Mouse (Mus musculus): ENCODE measurements around the gene Szt2. TPM values are rescaled to one million over a fixed set of nuclear protein-coding genes. Genes with fewer than 3 reads are reported as not detected.
A peak's percentile ranks its signal among the peaks of the same experiment; 100 is the strongest.

Szt2 gene
- 1 to 10 TPM; 6.0 to 9.0 TPM for total RNA-seq (2021)
- long read RNA-seq, experiment 1, partial matches to known transcripts, result 1 of 1 reads
- long read RNA-seq, experiment 1, other reads (novel, unspliced or antisense), result 0 of 1 reads
- long read RNA-seq, experiment 2, partial matches to known transcripts, result 2 of 3 reads
- long read RNA-seq, experiment 2, other reads (novel, unspliced or antisense), result 1 of 3 reads

DNA sequence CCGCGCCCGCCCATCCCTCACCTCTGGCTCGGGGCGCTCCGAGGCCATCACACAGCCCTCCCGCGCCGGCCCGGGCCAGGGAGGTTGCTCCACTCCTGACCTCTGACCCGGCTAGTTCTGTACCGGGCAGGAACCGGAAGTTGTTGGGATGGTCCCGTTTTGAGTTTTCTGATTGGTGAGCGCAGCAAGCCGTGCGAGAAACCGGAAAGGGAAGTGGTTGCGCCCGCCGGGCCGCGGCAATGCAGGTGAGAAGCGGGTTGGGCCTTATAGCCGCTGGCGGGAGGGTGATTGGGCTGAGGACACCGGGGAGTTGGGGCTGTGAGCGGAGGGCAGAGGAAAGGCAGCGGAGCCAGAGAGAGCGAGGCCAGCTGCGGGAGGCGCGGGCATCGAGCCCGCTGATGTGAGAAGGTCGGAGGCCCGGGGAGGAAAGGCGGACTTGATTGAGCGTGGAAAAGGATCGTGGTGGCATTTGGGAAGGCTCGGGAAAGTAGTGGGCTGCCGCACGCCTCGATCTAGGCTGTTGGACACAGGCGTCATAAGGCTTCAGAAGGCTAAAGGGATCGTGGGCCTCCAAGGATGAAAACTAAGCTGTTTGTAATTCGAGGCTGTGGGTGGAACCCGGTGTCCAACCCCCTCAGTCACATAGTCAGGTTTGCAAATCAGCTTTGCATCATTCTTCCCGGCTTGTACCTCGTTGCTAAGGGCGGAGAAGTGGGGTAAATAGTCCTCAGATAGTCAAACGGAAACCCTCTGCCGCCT, at the start of gene Szt2, which contains the start of gene Med8:
Gene Szt2 (minus strand): TSS at position 132 of the 759 bp plus-strand sequence.
Gene Med8 (plus strand): TSS at position 196 of the 759 bp plus-strand sequence.
- H3K4me3 ChIP-seq, result peak within 1 kb of the TSS; percentile 98
- TF ChIP-seq CTCF (IDR thresholded peaks at IDR 0.05), result no peak
- DNase-seq, result peak; percentile 94
- peak within 1 kb of the TSS; percentile 94 for H3K27ac ChIP-seq
- intact Hi-C loops (cut with DNase I), result no loop called here

DNA sequence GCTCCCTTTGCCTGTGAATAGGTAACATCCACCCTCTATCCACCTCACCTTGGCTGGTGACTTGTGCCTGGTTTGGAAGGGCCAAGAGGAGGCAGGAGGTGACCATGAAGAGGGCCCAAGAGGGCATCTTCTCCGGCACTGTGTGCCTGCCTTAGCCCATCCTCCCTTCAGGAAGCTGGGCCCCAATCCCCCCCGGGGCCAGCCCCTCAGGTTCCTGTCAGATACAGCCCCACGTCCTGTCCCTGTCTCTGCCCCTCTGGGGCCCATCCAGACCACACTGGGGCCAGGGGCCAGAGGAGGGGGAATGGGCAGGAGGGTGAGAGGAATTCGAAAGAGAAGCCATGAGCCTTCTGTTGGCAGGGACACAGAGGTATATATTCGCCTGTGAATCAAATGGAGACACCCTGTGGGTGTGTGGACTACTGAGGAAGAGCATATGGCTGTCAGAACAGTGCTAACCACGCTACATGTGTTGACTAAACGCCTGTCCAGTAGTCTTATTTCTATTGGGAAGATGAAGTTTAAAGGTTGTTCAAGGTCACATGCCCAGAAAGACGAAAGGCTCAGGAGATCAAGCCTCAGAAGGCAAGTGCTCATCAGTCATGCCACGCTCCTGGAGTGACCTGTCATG, 48.4 kb upstream of the Szt2 start, which contains the start of gene Mpl:
Gene Mpl (minus strand): TSS at position 169 of the 631 bp plus-strand sequence.
- intact Hi-C loops (cut with DNase I), result no loop called here
- DNase-seq, result no peak
- H3K4me3 ChIP-seq, result no peak within 1 kb of the TSS
- no peak for TF ChIP-seq CTCF (IDR thresholded peaks at IDR 0.05)
- no peak within 1 kb of the TSS for H3K27ac ChIP-seq

DNA sequence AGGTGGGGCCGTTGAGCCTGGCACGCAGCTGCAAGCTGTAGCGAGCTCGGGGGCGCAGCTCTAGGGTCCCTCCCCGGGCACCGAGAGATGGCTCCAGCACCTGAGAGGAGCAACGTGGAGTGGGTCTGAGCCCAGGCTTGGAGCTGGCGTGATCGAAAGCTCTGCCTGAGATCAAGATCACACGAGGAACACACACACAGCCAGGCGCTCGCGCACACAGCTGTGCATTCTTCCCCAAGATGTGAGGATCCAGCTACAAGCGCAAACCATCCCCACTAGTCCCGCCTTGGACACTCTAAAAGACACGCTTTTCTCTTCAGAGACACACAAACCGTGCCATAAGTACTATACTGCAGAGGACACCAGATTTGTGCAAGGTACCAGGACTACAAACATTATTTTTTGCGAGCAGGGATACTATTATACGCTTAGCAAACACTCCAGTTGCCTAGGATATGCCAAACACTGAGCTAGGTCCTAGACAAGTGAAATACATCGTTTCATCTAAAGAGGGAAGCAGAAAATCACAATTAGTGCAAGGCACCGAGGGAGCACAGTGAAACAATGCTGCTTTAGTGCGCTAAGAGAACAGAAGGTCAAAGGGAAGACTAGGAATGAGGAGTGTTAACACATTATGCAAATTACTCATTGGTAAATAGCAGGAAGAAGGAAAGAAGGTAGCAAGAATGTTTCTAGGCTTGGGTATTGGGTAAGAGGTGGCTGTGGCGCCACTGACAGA, 37.5 kb upstream of the Szt2 start:
- Histone ChIP-seq H3K4me3 (peak overlapping the region; percentile 70), H3K27ac (peak overlapping the region; percentile 65)
- no peak for TF ChIP-seq CTCF (IDR thresholded peaks at IDR 0.05)
- intact Hi-C loops (cut with DNase I), result no loop called here
- no peak for DNase-seq

DNA sequence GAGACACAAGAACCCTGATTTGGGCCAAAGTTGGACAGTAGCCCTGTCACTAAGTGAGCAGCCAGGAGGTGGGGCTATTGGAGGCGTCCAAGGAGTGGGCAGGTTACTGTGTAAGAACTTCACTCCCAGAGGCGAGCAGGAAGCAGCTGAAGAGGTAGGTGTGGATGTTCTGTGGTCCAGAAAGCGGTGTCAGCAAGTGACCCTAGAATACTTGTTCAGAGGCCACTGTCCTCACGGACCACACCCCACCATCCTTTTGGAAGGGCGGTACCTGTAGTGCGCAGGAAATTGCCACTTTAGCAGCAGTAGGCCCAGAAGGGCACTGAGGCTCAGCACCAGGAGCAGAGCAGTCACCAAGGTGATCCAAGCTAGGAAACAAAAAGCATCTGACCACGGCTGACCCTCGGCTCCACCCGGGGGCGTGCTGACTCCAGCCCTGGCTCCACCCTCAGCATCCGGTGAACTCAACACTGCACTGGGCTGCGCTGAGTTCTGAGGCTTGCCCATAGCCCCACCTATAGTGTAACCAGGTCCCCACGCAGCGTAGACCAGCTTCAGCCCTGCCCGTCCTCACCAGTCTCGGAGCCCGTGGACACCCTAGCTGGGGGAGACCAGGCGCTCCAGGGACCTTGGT, 36.8 kb upstream of the Szt2 start:
- TF ChIP-seq CTCF (IDR thresholded peaks at IDR 0.05), result no peak; the same call in 1 of the 2 replicates
- Histone ChIP-seq H3K27ac (peak overlapping the region; percentile 65), H3K4me3 (peak overlapping the region; percentile 70)
- peak; percentile 70 for DNase-seq
- intact Hi-C loops (cut with DNase I), result no loop called here

DNA sequence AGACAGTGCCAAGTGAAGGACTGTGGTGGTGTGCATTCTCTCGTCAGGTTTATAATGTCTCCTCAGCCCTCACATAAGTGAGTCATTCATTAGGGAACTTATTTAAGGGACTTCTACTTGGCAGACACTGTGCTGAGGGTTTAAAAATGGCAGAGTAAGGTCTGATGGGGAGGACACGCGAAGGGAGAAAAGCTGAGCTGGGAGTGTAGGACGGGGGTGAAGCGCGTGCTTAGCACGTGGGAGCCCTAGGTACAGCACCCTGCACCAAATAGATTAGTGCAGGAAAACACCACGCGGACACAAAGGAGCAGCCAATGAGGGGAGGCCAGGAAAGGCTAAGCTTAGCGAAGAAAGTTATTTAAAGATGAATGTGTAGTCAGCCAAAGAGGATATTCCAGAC, 36.0 kb upstream of the Szt2 start:
- no peak for TF ChIP-seq CTCF (IDR thresholded peaks at IDR 0.05)
- intact Hi-C loops (cut with DNase I), result no loop called here
- DNase-seq, result no peak
- Histone ChIP-seq H3K4me3 (no peak overlapping the region), H3K27ac (peak overlapping the region; percentile 65)

DNA sequence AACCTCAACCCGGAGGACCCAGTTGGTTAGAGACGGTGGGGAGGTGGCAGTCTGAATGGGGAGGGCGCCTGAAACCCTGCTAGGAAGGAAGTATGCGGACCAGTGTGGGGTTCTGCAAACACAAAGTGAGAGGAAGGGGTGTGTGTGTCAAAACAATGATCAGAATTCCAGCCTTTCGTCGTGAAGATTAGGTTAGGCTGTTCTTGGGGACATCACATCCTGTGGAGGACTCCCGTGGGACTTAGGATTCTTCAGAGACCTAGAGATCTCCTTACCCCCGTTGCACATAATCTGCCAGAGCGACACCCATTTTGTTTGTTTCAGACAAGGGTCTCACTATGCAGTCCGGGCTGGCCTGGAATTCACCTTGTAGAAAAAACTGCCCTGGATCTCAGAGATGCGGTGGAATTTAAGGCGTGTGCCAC, 28.8 kb upstream of the Szt2 start:
- Histone ChIP-seq H3K4me3 (peak overlapping the region; percentile 73), H3K27ac (peak overlapping the region; percentile 73; the same call in 1 of the 2 replicates)
- no peak for TF ChIP-seq CTCF (IDR thresholded peaks at IDR 0.05)
- intact Hi-C loops (cut with DNase I), result no loop called here
- no peak for DNase-seq

- TF ChIP-seq CTCF (IDR thresholded peaks at IDR 0.05), result no peak
- Histone ChIP-seq H3K27ac (peak within 1 kb of the TSS; percentile 73), H3K4me3 (peak within 1 kb of the TSS; percentile 73)
- DNase-seq, result peak; percentile 88
- intact Hi-C loops (cut with DNase I), result no loop called here
Observed at GRCm38 (mm10) chr4:118436820-118437603, 27.9 kb upstream of the Szt2 start, which contains the start of gene Cdc20. Cdc20 (minus strand) TSS chr4:118437352.

GRCm38 (mm10) chr4:118432332-118432731, 23.3 kb upstream of the Szt2 start:
- no peak for TF ChIP-seq CTCF (IDR thresholded peaks at IDR 0.05)
- DNase-seq, result no peak
- no peak overlapping the region for H3K27ac ChIP-seq
- H3K4me3 ChIP-seq, result no peak overlapping the region
- intact Hi-C loops (cut with DNase I), result no loop called here

DNA sequence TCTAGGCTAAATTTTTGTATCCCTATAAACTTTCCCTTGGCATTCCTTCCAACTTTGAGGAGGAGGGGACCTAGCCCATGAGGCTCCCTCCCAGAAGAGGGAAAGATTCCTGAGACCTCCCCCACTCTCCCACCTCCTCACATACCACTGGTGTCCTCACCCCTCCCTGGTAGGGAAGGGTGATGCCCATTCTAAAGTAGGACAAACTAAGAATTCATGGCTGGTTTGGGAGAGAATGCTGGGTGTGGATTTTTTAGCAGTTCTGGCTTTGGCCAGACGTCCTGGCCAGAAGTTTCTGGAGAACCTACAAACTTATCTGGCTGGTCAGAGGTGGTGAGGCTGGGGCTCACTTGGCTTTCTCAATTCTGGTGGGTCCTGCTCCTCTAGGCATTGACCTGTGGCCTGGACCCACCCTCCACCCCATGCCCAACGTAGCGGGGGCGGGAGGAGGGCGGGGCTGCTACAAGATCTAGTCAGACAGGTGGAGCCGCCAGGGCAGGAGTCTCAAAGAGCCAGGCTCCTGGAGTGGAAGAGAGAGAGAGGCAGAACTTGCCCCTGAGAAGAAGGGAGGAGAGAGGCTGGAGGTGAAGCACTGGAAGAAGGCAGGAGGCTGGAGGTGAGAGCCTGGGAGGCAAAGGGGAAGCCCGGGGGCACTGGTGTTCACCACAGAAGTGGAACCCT, 20.3 kb upstream of the Szt2 start:
- no peak for DNase-seq
- intact Hi-C loops (cut with DNase I), result loop anchor here (5.0 kb wide), 1 partner anchor 138 kb away; no protein-coding TSS in a partner anchor
- H3K4me3 ChIP-seq, result peak overlapping the region; percentile 91
- peak overlapping the region; percentile 90 for H3K27ac ChIP-seq
- TF ChIP-seq CTCF (IDR thresholded peaks at IDR 0.05), result no peak

DNA sequence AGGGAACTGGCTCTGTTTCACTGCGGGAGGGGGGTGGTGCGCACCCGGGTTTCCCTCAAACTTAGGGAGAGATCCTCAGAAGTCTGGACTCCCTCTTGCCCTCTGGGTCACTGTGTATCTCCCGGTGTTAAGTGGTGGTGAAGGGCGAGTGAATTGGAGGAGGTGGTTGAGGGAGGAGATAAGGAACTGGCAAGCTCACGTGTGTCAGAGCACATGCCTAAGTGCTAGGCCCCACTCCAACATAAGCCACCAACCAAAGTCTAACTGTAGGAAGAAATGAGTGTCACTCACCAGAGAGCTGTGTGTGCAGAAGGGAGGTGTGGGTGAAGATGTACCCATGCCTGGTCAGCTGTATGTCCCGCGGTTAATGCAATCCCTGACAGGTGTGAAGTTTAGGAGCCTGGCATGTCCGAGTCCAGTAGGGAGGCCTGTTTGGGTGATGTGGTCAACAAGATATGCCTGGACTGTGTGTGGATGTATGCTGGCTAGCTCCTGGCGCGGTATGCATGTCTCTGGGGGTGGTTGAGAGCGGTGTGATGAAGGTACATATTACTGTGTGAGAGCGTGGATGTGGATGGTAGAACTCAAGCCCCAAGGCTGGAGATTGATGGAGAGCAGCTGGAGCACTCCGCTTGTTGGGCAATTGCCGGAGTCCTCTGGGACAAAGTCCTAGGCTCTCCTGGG, 19.6 kb upstream of the Szt2 start:
- DNase-seq, result no peak
- intact Hi-C loops (cut with DNase I), result loop anchor here (5.0 kb wide), 1 partner anchor 139 kb away; no protein-coding TSS in a partner anchor
- H3K4me3 ChIP-seq, result peak overlapping the region; percentile 91
- peak overlapping the region; percentile 90 for H3K27ac ChIP-seq
- no peak for TF ChIP-seq CTCF (IDR thresholded peaks at IDR 0.05)

Data from gastrocnemius, adult 2 months (tissue).